Mouse (Mus musculus): Measurements from ENCODE around the gene Akap10.

- no peak for TF ChIP-seq ZMIZ1 (IDR thresholded peaks at IDR 0.05; ENCODE audit: low read depth, low read length)
- TF ChIP-seq MAX (IDR thresholded peaks at IDR 0.05; ENCODE audit: low read length) = no peak
- no peak for TF ChIP-seq CTCF (IDR thresholded peaks at IDR 0.05 in 2 of 3, conservative IDR thresholded peaks at IDR 0.05 in 1 of 3; ENCODE audit: control insufficient read depth in 1 of 3, insufficient read depth in 1 of 3, low read depth in 2 of 3, low read length in 3 of 3, poor library complexity in 1 of 3, severe bottlenecking in 1 of 3)
- no peak for TF ChIP-seq POLR2A (IDR thresholded peaks at IDR 0.05; ENCODE audit: control insufficient read depth in 1 of 2, insufficient read depth in 1 of 2, low read depth in 1 of 2, low read length in 2 of 2, poor library complexity in 1 of 2)
- TF ChIP-seq MAFK (IDR thresholded peaks at IDR 0.05; ENCODE audit: borderline replicate concordance, low read depth, low read length) = no peak
Measured at GRCm38 (mm10) chr11:61960096-61960495, 30.0 kb upstream of the Akap10 start.

Measured in MEL (cell line).